In the genomic region with DNA sequence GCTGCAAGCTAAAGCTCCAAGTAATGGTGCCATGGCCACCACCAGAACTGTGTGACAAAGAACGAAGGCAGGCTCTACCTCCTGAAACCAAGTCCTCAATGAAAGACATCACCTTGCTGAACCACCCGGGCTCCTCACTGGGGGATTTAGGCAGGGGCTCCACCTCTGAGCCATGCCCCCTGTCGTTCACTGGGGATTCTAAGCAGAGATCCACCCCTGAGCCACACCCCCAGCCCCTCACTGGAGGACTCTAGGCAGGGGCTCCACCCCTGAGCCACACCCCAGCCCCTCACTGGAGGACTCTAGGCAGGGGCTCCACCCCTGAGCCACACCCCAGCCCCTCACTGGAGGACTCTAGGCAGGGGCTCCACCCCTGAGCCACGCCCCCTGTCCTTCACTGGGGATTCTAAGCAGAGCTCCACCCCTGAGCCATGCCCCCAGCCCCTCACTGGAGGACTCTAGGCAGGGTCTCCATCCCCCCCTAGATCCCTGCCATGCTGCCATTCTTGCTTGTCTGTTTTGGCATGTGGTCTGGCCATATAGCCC, we compare ENCODE assay signal across 28 mouse cellular contexts. TPM values are rescaled to one million over a fixed set of nuclear protein-coding genes. Genes with fewer than 3 reads are reported as not detected.
DNase-seq lines count a peak whose midpoint lies in the region; ATAC-seq and TF ChIP-seq lines count a peak whose summit lies in the region.
"Had no signal": no experiment of that assay in that cellular context is flagged by ENCODE, and none has a peak within 500 bp of the region (broad histone marks: within the 10 kb centered on the region; RNA-seq: fewer than 3 reads in every experiment).

No protein-coding gene starts in this region.

- no peaks in the 10 kb centered on the region for H3K9me3 ChIP-seq in embryonic facial prominence, embryonic 14.5 days (ENCODE audit: control insufficient read depth, low read length)
- H3K9me3 ChIP-seq in embryonic facial prominence, embryonic 10.5 days = no peaks in the 10 kb centered on the region
- no peaks in the 10 kb centered on the region for H3K9me3 ChIP-seq in intestine, embryonic 16.5 days (ENCODE audit: control insufficient read depth, low read length)
- H3K9me3 ChIP-seq in liver, embryonic 16.5 days (replicated peaks; ENCODE audit: control insufficient read depth, low read length) = no peaks in the 10 kb centered on the region
- H3K9me3 ChIP-seq: embryonic facial prominence, embryonic 15.5 days; forebrain, embryonic 15.5 days; hindbrain, embryonic 15.5 days; kidney, embryonic 15.5 days; limb, embryonic 12.5 days had no signal

- no peak overlapping the region for H3K9ac ChIP-seq in embryonic facial prominence, embryonic 14.5 days (ENCODE audit: low read depth, low read length)
- H3K9ac ChIP-seq in intestine, embryonic 16.5 days (ENCODE audit: low read depth, low read length) = no peak overlapping the region
- no peak overlapping the region for H3K9ac ChIP-seq in liver, embryonic 16.5 days (ENCODE audit: low read depth, low read length)
- H3K9ac ChIP-seq: embryonic facial prominence, embryonic 15.5 days; forebrain, embryonic 15.5 days; hindbrain, embryonic 15.5 days; kidney, embryonic 15.5 days; limb, embryonic 12.5 days had no signal

- ATAC-seq in embryonic facial prominence, embryonic 14.5 days (ENCODE audit: low read depth) = 0 out of 2 replicates have a peak, but pooled peaks have one; percentile 38
- ATAC-seq in intestine, embryonic 16.5 days = peak; percentile 27; the same call in 1 of the 2 replicates
- ATAC-seq in liver, embryonic 16.5 days (ENCODE audit: low read depth) = peak; percentile 52
- ATAC-seq in inflammation-experienced regulatory T-cells, adult 6 months = no peak
- ATAC-seq: forebrain, embryonic 15.5 days had no signal

- 51% methylated on average over 4 of the region's 4 CpGs for WGBS in embryonic facial prominence, embryonic 14.5 days
- 50% methylated on average over 4 of the region's 4 CpGs for WGBS in embryonic facial prominence, embryonic 10.5 days
- WGBS in intestine, embryonic 16.5 days = 43% methylated on average over 4 of the region's 4 CpGs
- 52% methylated on average over 4 of the region's 4 CpGs for WGBS in liver, embryonic 16.5 days (ENCODE audit: insufficient replicate concordance)

- no peak for DNase-seq in embryonic facial prominence, embryonic 14.5 days (ENCODE audit: low spot score)
- no peak for DNase-seq in embryonic facial prominence, embryonic 10.5 days (ENCODE audit: low spot score)
- peak; percentile 16 for DNase-seq in lung, postnatal 10 days
- no peak for DNase-seq in lung, postnatal 4 days
- DNase-seq in gastrocnemius, adult 2 months = no peak
- DNase-seq: adrenal gland, adult 8-10 months; cerebellum, adult 2 months; cerebellum, postnatal 36 days; embryo, embryonic 11 days; gastrocnemius, postnatal 14 days; heart, adult 2 months; kidney, adult 11 months; kidney, postnatal 36 days; lung, adult 2 months; lung, postnatal 36 days; right cerebral cortex, postnatal 14 days; thymus, adult 2 months had no signal

- no peak overlapping the region for H3K4me3 ChIP-seq in embryonic facial prominence, embryonic 14.5 days (ENCODE audit: low read depth, low read length)
- H3K4me3 ChIP-seq in embryonic facial prominence, embryonic 10.5 days = no peak overlapping the region
- H3K4me3 ChIP-seq in intestine, embryonic 16.5 days (ENCODE audit: low read length) = no peak overlapping the region
- no peak overlapping the region for H3K4me3 ChIP-seq in liver, embryonic 16.5 days (ENCODE audit: low read depth, low read length)
- H3K4me3 ChIP-seq in gastrocnemius, adult 2 months = no peak overlapping the region
- H3K4me3 ChIP-seq: embryonic facial prominence, embryonic 15.5 days; forebrain, embryonic 15.5 days; heart, adult 2 months; hindbrain, embryonic 15.5 days; kidney, embryonic 15.5 days; limb, embryonic 12.5 days had no signal

- H3K4me1 ChIP-seq in embryonic facial prominence, embryonic 14.5 days (ENCODE audit: control insufficient read depth, insufficient read depth, low read length) = no peaks in the 10 kb centered on the region
- peaks cover 4% of the 10 kb centered on the region; the same call in 1 of the 2 replicates for H3K4me1 ChIP-seq in embryonic facial prominence, embryonic 10.5 days
- peaks cover 4% of the 10 kb centered on the region; the same call in 1 of the 2 replicates for H3K4me1 ChIP-seq in intestine, embryonic 16.5 days (ENCODE audit: control insufficient read depth, insufficient read depth, low read length)
- peaks cover 4% of the 10 kb centered on the region; the same call in 1 of the 2 replicates for H3K4me1 ChIP-seq in liver, embryonic 16.5 days (ENCODE audit: control insufficient read depth, low read depth, low read length)
- H3K4me1 ChIP-seq: embryonic facial prominence, embryonic 15.5 days; limb, embryonic 12.5 days had no signal

- no peak for TF ChIP-seq CTCF in gastrocnemius, adult 2 months (IDR thresholded peaks at IDR 0.05)

- H3K27ac ChIP-seq in embryonic facial prominence, embryonic 14.5 days (replicated peaks; ENCODE audit: low read depth, low read length) = no peak overlapping the region
- no peak overlapping the region for H3K27ac ChIP-seq in embryonic facial prominence, embryonic 10.5 days (replicated peaks)
- H3K27ac ChIP-seq in intestine, embryonic 16.5 days (ENCODE audit: low read length) = no peak overlapping the region
- no peak overlapping the region for H3K27ac ChIP-seq in liver, embryonic 16.5 days (ENCODE audit: low read length)
- H3K27ac ChIP-seq in gastrocnemius, adult 2 months = no peak overlapping the region
- H3K27ac ChIP-seq: embryonic facial prominence, embryonic 15.5 days; forebrain, embryonic 15.5 days; heart, adult 2 months; hindbrain, embryonic 15.5 days; kidney, embryonic 15.5 days; limb, embryonic 12.5 days; stomach, postnatal 0 days had no signal

- intact Hi-C loops in gastrocnemius, adult 2 months (cut with DNase I) = no loop called here

- no peak overlapping the region for H3K4me2 ChIP-seq in embryonic facial prominence, embryonic 14.5 days (ENCODE audit: low read depth, low read length)
- no peak overlapping the region for H3K4me2 ChIP-seq in intestine, embryonic 16.5 days (ENCODE audit: low read depth, low read length)
- no peak overlapping the region for H3K4me2 ChIP-seq in liver, embryonic 16.5 days (ENCODE audit: low read depth, low read length)
- H3K4me2 ChIP-seq: embryonic facial prominence, embryonic 15.5 days; forebrain, embryonic 15.5 days; hindbrain, embryonic 15.5 days; kidney, embryonic 15.5 days; limb, embryonic 12.5 days had no signal

- 0 out of 2 replicates have a peak, but pooled peaks cover 4% of the 10 kb centered on the region for H3K36me3 ChIP-seq in embryonic facial prominence, embryonic 14.5 days (ENCODE audit: control insufficient read depth, insufficient read depth, low read length)
- H3K36me3 ChIP-seq in embryonic facial prominence, embryonic 10.5 days (replicated peaks) = no peaks in the 10 kb centered on the region
- H3K36me3 ChIP-seq in intestine, embryonic 16.5 days (ENCODE audit: control insufficient read depth, insufficient read depth, low read length) = no peaks in the 10 kb centered on the region
- no peaks in the 10 kb centered on the region for H3K36me3 ChIP-seq in liver, embryonic 16.5 days (ENCODE audit: control insufficient read depth, insufficient read depth)
- H3K36me3 ChIP-seq: embryonic facial prominence, embryonic 15.5 days; forebrain, embryonic 15.5 days; hindbrain, embryonic 15.5 days; kidney, embryonic 15.5 days had no signal

- no peaks in the 10 kb centered on the region for H3K27me3 ChIP-seq in embryonic facial prominence, embryonic 14.5 days (replicated peaks; ENCODE audit: control insufficient read depth, insufficient read depth, low read length)
- no peaks in the 10 kb centered on the region for H3K27me3 ChIP-seq in embryonic facial prominence, embryonic 10.5 days (replicated peaks; ENCODE audit: low read depth, poor library complexity, severe bottlenecking)
- H3K27me3 ChIP-seq in intestine, embryonic 16.5 days (replicated peaks; ENCODE audit: control insufficient read depth, insufficient read depth, low read length) = no peaks in the 10 kb centered on the region
- no peaks in the 10 kb centered on the region for H3K27me3 ChIP-seq in liver, embryonic 16.5 days (ENCODE audit: control insufficient read depth, insufficient read depth, low read depth, low read length)
- H3K27me3 ChIP-seq: embryonic facial prominence, embryonic 15.5 days; forebrain, embryonic 15.5 days; hindbrain, embryonic 15.5 days; kidney, embryonic 15.5 days; limb, embryonic 12.5 days had no signal

RNA-seq across cellular contexts. Expression of a gene that starts 6.3 kb away (rescaled TPM):
- polyA plus RNA-seq in embryonic facial prominence, embryonic 14.5 days (2014; fragmentation: Nextera tagmentation; extraction: Ambion mirVana) = 19.3 and 22.1 TPM in 2 replicates
- polyA plus RNA-seq in embryonic facial prominence, embryonic 10.5 days (2016; fragmentation: Nextera tagmentation; extraction: Ambion mirVana) = 17.3 and 20.6 TPM in 2 replicates
- 12.9 and 16.4 TPM in 2 replicates for polyA plus RNA-seq in intestine, embryonic 16.5 days (2015; fragmentation: Nextera tagmentation; extraction: Ambion mirVana)
- polyA plus RNA-seq in liver, embryonic 16.5 days (2015; fragmentation: Nextera tagmentation; extraction: Ambion mirVana) = 3.4 and 3.9 TPM in 2 replicates
- 1 to 10 TPM; 8.9 to 9.5 TPM for total RNA-seq in gastrocnemius, adult 2 months (2021)
- 1 to 10 TPM; 5.0 to 8.7 (median 7.2) TPM for polyA plus RNA-seq in inflammation-experienced regulatory T-cells, adult 6 months (2017; shearing (Covaris generic))

RNA-seq across cellular contexts. Expression of a gene that starts 43.7 kb away (rescaled TPM):
- polyA plus RNA-seq in embryonic facial prominence, embryonic 14.5 days (2014; fragmentation: Nextera tagmentation; extraction: Ambion mirVana) = 18.7 and 21.5 TPM in 2 replicates
- polyA plus RNA-seq in embryonic facial prominence, embryonic 10.5 days (2016; fragmentation: Nextera tagmentation; extraction: Ambion mirVana) = 22.4 and 24.1 TPM in 2 replicates
- 21.2 and 21.5 TPM in 2 replicates for polyA plus RNA-seq in intestine, embryonic 16.5 days (2015; fragmentation: Nextera tagmentation; extraction: Ambion mirVana)
- polyA plus RNA-seq in liver, embryonic 16.5 days (2015; fragmentation: Nextera tagmentation; extraction: Ambion mirVana) = 5.6 and 7.1 TPM in 2 replicates
- 1 to 10 TPM; 6.7 to 8.5 TPM for total RNA-seq in gastrocnemius, adult 2 months (2021)
- polyA plus RNA-seq in inflammation-experienced regulatory T-cells, adult 6 months (2017; shearing (Covaris generic)) = 10 to 100 TPM in 1 of 3 experiments, 1 to 10 TPM in 2; 6.5 to 10.4 (median 8.8) TPM

RNA-seq across cellular contexts. Expression of a gene that starts 54.1 kb away (rescaled TPM):
- polyA plus RNA-seq in embryonic facial prominence, embryonic 14.5 days (2014; fragmentation: Nextera tagmentation; extraction: Ambion mirVana) = 10.2 and 14.5 TPM in 2 replicates
- polyA plus RNA-seq in embryonic facial prominence, embryonic 10.5 days (2016; fragmentation: Nextera tagmentation; extraction: Ambion mirVana) = 28.3 and 29.4 TPM in 2 replicates
- 2.9 and 3.3 TPM in 2 replicates for polyA plus RNA-seq in intestine, embryonic 16.5 days (2015; fragmentation: Nextera tagmentation; extraction: Ambion mirVana)
- not detected in 2 replicates for polyA plus RNA-seq in liver, embryonic 16.5 days (2015; fragmentation: Nextera tagmentation; extraction: Ambion mirVana)
- total RNA-seq in gastrocnemius, adult 2 months (2021) = not detected
- polyA plus RNA-seq in inflammation-experienced regulatory T-cells, adult 6 months (2017; shearing (Covaris generic)) = under 1 TPM in 1 of 3 experiments, not detected in 2; 0.47 TPM
- total RNA-seq: gastrocnemius, postnatal 14 days; heart, adult 2 months; monocyte, adult 5-6 weeks had no signal

RNA-seq across cellular contexts. Expression of a gene that starts 59.7 kb away (rescaled TPM):
- polyA plus RNA-seq in embryonic facial prominence, embryonic 14.5 days (2014; fragmentation: Nextera tagmentation; extraction: Ambion mirVana) = 9.5 and 9.9 TPM in 2 replicates
- 0.19 and 0.37 TPM in 2 replicates for polyA plus RNA-seq in embryonic facial prominence, embryonic 10.5 days (2016; fragmentation: Nextera tagmentation; extraction: Ambion mirVana)
- polyA plus RNA-seq in intestine, embryonic 16.5 days (2015; fragmentation: Nextera tagmentation; extraction: Ambion mirVana) = 0.39 and 0.51 TPM in 2 replicates
- polyA plus RNA-seq in liver, embryonic 16.5 days (2015; fragmentation: Nextera tagmentation; extraction: Ambion mirVana) = 1.3 and 1.6 TPM in 2 replicates
- 10 to 100 TPM in 1 of 2 experiments, 1 to 10 TPM in 1; 5.5 to 31.2 TPM for total RNA-seq in gastrocnemius, adult 2 months (2021)
- under 1 TPM in 2 of 3 experiments, not detected in 1; 0.24 to 0.40 TPM for polyA plus RNA-seq in inflammation-experienced regulatory T-cells, adult 6 months (2017; shearing (Covaris generic))

RNA-seq across cellular contexts. Expression of a gene that starts 59.9 kb away (rescaled TPM):
- polyA plus RNA-seq in embryonic facial prominence, embryonic 14.5 days (2014; fragmentation: Nextera tagmentation; extraction: Ambion mirVana) = 67.3 and 68.1 TPM in 2 replicates
- polyA plus RNA-seq in embryonic facial prominence, embryonic 10.5 days (2016; fragmentation: Nextera tagmentation; extraction: Ambion mirVana) = 103 and 116 TPM in 2 replicates
- polyA plus RNA-seq in intestine, embryonic 16.5 days (2015; fragmentation: Nextera tagmentation; extraction: Ambion mirVana) = 1.6 and 1.7 TPM in 2 replicates
- 0.83 and 1.3 TPM in 2 replicates for polyA plus RNA-seq in liver, embryonic 16.5 days (2015; fragmentation: Nextera tagmentation; extraction: Ambion mirVana)
- 1 to 10 TPM; 2.5 to 3.2 TPM for total RNA-seq in gastrocnemius, adult 2 months (2021)
- polyA plus RNA-seq in inflammation-experienced regulatory T-cells, adult 6 months (2017; shearing (Covaris generic)) = not detected
- total RNA-seq: hematopoietic stem cell, adult 5-6 weeks; monocyte, adult 5-6 weeks had no signal
